Mouse (Mus musculus) telencephalon, adult 2 months (tissue): ENCODE results near the gene Chic2.

Experiments
- DNase-seq: peaks from one replicate; pipeline ENCODE4 v3.0.0-alpha.2; 2011; ENCODE audit warnings: low read depth, low spot score

Gene Chic2

DNA sequence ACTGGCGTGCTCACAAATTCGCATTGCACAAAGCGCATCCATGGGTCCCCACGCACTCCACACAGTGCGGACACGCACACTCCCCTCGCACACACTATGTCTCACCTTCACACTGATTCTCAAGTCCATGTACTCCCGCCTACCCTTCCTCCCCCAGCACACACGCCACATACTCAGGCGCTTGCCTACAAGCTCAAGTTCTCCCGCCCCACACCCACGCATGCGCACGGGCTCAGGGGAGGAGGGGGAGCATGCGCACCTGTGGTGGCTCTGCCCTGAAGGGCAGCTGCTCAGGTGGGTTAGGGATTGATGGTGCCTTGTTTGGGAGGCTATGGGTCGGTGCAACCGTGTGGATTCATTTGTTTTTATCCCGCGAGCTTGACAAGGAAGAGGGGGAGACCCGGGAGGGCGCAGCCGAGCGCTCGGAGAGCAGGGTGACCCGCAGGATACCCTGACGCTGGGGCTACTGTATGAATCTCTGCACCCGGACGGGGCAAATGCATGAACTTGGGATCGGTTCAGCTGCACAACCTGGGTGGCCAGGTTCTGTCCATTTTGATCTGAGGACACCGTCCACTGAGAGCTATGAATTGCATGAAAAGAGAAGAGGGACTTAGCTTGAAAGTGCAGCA, 22.7 kb upstream of the Chic2 start:
- DNase-seq: no peak

DNA sequence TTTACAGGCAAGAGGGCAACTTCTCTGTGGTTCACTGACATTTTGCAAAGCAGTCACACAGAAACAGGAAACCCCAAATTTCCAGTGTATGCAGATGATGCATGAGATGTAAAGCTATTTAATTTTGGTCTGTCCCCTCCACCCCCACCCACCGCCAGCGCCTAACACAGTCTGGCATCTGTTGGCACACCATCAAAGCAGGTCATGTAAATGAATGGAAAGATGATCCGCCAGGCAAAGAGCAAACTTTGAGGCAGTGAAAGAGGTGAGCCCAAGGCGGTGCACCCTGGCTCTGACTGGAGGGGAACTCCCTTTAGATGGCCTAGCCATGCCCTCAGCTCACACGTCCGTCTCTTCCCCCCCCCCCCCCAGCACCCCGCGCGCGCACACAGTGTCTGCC, 22.1 kb upstream of the Chic2 start:
- no peak for DNase-seq

DNA sequence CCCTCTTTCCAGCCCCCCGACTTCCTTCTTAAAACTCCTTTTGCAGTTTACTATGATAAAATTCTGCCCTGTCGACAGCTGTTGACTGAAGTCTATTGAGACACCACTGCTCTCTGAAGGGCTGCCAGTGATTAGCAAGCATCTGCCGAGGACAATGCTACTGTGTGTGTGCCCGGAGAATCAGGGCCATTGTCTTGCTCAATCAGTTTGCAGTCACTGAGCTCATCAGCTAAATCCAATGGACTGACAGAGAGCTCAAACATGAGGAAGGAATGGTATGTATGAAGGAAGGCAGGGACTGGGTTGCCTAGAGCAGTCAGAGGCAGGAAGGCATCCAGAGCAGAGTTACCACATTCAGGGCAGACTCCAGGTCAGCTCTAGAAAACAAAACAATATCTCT, 18.6 kb upstream of the Chic2 start:
- DNase-seq: peak; percentile 24

DNA sequence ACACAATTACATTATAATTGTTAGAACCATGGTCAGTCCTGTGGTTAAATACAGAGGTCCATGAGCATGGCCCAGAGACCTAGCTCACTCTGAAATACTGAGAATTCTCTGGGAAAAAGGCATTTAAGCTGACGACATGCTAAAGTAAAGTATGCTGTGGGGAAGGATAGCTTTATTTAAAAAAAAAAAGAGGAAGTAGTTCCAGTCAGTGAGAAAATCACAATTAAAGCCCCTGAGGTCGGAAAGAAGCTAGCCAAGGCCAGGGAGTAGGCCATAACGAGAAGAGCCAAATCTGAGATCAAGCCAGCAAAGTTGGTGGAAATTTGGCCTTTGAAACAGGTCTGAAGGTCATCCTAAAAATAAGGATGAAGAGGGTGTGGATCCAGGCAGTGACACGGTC, 6.5 kb upstream of the Chic2 start:
- DNase-seq: no peak

DNA sequence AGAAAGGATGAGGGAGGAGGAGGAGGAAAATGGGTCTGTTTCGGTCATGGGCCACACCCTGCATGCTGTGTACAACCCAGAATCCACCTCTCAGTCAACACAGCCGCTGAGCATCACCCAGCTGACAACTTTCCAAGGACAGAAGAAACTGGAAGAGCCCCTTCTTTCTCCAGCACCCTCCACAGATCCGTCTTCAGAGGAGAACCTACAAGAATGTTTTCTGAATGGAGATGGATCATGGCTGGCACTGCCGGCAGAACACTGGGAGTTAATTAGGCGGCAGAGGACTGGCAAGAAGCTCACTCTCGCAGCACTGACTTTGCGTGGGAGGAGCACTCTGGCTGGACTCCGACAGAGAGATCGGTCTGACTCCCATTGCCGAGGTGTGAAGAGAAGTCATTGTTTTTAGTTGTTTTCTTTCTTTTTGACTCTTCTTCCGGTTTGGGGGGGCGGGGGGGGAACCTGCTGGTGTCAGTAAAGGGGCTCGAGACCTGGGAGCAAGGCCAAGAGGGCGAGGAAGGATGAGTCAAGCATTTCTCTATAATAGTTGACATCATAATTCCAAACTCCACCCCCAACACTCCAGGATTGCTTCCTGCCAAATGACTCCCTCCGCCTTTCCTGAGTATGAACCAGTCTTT, 2.2 kb upstream of the Chic2 start:
- peak; percentile 51 for DNase-seq

DNA sequence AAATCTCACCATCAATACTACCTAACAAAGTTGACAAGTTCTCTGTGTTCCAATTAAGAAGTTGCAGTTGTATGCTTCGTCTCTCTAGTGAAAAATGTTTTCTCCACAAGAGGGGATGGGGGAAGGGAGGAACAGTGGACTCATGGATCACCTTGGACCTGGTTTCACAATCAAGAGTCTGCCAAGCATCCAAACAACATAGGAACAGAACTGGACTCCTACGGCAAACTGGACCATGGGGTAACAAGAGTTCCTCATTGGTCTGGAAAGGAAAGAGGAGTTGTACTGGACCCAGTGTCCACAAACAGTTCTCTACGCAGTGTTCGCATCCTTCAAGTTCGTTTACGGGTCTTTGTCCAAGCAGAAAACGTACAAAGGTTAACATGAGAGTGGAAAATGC, 797 bp upstream of the Chic2 start:
- DNase-seq: no peak

DNA sequence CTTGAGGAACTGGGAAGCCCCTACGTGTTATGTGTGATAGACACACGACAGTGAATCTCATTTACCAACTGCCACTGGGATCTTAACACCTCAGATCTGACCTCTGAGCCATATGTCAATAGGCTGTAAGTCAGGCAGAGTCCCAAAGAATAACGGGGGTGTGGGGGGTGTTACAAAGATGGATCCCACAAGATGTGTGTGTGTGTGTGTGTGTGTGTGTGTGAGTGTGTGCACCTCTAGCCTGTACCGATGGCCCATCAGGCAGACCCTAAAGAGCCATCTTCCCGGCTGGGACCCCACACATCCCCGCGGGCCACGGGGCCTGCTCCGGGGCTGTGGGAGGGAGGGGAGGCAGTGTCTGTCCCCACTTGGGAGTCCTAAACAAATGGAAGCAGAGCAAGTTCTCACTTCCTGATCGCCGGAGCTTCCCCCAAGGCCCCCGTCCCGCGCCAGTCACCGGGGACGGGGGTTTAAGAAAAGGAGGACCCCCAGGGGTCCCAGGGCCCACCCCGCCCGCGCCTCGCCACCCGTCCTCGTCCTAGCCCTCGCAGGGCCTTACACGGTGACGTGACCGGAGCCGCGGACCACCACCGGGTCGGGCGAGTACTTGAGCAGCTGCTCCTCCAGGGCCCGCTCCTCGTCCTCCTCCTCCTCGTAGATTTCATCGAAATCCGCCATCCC, 813 bp downstream of the Chic2 start:
- no peak for DNase-seq

DNA sequence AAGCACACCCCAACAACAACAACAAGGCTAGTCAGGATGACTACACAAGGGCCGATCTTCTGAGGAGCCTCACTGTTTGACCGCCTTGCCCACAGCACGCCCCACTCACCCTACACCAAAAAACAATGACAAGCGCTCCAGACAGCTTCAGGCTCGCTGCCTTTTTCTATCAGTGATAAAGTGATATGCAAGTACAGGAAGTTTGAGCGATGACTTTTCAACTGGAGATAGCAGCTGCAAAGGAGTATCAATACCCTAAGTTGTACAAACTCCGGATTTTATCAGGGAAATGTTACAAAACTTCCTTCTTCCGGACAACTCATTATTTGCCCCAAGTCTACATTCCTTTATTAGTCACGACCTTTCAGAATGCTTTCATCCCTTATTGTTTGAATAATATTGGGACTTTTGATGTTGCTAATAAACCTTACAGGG, 1.5 kb downstream of the Chic2 start:
- no peak for DNase-seq

DNA sequence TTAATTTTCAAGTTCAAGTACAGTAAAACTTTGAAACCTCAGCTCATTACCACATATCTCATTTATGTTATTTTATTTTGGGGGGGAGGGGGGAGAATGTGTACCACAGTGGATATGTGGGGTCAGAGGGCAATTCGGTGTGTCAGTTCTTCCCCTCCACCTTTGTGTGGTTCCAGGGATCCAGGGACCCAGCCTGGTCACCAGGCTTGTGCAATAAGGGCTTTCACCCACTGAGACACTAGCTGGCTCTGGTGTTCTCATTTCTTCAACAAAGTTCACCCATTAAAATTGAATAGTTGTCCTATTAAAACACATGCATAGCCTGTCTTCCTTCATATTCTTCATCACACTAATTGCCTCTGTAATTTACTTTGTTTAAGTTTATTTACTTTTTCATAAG, 5.3 kb downstream of the Chic2 start:
- DNase-seq: no peak

DNA sequence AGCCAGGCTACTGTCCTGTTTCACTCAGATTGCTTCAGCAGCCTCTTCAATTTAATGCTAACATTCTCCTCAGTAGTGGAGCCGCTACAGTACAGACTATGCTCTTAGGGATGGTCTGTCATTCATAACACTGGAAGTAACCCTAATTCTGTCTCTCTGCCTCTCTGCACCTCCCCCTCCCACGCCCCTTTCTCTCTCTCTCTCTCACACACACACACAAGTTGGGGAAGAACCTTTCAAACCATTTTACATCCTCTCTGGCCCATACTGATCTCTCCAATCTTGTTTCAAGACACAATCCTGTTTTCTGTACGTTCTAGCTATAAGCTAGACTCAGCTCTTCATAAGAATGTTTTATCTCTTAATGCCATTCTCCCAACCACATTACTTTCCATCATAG, 9.1 kb downstream of the Chic2 start:
- no peak for DNase-seq

DNA sequence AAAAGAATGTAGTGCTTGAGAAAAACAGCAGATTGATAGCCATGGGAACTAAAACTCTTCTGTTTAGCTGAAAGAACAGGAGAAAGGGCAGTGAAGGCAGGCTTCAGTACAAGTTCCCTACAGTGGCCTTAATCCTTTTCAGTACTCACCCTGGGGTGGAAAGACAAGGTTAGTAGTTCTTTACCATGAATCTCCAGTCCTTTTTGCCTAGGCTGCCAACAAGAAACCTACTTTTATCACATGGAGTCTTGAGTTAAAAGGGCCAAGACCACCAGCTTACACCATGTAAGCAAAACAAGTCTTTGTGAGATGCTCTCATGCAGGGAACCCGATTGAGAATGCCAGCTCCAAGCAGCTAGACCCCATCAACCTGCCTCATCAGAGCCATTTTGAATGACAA, 29.8 kb downstream of the Chic2 start:
- no peak for DNase-seq

DNA sequence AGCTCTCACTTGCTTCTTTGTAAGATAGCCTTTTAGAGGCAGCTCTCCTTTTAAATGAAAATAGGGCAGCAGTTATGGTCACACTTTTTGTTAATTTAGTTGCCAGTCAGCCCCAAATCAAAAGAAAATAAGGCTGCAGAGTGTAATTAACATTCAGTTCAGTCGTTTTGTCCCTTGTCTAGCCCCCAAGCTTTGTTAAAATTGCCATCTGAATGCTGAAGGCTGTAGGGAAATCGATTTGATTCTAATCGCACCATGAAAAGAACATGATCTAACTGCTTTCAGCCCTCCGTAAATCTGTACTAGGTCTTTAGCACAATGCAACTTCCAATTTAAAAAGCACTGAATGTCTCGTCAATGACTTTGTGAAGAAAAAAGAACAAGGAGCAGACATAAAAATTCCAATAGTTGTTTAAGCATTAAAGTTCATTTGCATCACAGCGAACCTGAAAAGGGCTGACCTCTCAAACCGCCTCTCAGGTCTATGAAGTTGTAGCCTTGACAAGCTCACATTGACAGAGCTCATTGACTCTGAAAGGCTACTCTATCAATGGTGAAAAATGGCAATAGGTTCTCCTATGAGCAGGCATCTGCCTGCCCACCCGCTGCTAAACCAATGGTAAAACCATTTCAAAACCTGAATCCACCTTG, 31.7 kb downstream of the Chic2 start:
- DNase-seq: no peak

DNA sequence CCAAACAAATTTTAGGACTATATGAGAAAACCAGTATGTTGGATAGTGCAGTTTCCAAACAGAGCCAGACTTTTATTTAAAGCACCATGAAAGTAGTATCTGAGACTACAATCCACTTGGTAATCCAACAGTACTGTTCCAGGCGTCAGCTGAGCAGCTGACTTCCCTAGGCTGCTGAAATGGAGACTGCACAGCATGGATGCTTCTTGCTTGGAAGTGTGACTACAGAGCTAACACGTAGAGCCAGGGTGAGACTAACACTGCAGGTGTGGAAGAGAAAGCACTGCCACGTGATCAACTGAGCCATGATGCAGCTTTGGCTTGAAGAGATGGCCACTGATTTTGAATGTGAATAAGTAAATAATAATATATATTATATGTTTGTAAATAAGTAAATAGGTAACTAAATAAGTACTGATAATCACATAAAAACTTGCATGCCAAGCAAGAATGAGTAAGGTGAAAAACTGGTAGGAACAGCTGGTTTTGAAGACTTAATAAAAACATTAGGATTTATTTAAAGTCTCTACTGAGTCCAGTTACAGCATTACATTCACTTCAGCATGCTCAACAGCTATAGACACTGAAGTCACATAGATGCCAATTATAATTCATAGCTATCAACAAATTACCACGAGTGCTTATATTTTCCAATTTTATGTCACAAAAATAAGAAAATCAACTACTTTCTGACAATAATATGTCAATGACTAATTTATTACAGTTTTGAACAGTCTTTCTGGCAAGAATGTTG, 32.4 kb downstream of the Chic2 start:
- no peak for DNase-seq

DNA sequence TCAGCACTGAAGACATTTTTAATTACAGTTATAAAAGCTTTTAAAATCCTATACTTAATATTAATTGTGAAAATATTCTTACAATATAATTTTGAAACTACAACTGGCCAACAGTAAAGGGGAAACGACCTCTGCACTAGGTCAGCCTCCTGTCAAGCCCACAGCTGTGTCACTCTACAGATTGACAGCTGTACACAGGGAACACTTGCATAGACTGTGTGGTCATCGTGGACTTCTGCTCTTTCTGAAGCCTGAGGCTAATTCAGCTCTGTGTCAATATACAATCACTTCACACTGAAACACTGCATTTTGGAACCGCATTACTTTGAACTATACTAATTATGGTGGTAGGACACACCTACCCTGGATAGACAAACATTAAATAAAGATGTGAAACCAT, 39.8 kb downstream of the Chic2 start:
- DNase-seq: no peak

DNA sequence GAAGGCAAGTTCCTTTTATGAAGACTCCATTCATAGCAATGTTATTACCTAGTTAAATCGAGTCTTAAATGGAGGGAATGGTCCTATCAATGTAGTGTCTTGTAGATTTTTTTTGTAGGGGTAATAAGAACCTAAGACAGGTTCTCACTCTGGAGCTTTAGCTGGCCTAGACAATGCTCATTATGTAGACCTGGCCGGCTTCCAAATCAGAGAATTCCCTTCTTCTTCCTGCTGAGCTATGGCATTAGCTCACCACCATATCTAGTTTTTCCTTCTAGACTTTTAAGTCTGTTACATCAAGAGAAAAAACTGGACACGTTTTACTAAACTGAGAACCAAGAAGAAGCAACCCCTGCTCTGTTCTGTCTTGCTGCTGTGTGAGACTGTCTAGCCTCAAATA, 42.5 kb downstream of the Chic2 start:
- no peak for DNase-seq

DNA sequence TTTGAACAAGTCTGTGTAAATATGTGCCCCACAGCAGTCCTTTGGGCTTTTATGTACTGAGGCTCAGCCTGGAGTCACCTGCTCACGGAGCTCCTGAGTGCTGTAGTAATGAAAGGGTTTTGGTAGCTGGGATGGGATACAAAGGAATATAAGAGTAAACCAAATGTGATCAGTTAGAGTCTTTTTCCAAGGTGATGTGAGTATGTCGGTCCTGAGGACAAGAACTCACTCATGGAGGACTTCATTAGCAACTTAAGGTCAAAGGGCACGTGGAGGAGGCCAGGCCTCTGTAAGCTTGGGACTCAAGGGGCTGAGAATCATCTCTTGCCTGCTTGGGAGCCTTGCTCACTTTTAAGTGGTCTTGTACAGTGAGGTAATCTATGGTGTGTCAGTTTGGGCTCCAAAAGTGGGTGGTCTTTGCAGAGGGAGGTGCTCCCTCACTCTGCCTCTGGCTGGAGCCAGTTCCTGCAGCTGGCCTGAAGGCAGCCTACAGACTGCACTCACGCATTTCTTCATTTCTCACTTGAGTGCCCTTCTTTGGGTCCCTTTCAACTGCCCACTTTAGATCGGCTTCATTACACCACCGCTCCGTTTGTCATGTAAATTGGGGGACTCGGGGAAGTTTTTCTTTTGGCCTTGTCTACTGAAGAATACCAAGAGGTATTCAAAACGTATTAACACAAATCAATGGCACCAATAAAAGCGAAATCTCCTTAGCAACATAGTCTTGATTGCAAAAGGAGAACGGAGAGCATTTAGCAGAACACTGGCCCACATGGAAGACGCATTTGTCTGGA, 45.7 kb downstream of the Chic2 start:
- no peak for DNase-seq

DNA sequence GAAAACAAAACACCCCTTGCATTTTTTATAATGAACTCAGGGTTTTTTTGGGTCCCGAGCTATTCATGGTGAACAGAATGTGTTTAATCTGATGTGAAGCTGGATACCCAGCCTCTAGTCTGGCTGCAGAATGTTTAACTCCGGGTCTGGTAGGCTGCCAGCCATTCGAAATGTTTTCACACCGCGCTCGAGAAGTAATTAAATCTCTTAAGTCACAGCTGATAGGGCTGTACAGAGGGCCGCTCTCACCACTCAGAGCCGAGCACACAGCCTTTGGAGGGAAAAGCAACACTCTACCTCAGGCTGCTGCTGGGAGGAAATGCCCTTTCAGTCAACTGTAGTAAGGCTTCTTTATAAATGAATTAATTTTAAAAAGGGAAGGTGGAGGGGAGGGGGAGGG, 49.6 kb downstream of the Chic2 start:
- no peak for DNase-seq

DNA sequence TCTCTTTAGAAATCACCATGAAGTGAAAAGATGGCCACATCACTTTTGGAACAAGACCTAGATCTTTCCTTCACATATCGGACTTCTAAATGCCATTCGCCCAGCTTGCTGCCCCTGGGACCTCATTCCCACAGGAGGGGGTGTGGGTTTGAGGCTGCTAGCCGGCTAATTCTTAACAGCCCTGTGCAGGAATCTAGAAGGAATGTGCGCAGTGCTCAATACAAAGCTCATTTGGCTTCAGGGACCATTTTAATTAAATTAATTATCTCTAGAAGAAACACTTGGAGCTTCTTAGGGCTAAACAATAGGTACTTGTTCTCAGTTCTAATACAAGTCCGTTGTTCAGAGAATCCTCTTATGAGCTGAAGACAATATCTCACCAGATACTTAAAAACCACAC, 60.5 kb downstream of the Chic2 start:
- DNase-seq: no peak

DNA sequence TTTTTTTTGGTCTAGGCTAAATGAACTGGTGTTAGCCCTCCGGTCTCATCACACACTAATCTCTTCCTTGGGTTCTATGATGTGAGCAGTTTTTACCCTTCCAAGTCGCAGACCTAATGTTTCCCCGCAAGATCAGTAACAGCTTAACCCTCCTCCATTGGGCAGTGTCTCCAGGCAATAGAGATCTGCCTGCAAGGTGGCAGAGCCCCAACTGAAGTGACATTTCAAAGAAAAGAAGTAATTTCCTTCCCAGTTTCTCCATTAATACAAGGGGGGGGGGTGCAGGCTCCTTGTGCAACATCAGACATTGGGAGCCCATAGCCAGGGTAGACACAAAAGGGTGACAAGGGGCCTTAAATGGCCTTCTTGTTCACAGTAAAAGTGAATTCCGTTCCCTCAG, 64.0 kb downstream of the Chic2 start:
- DNase-seq: no peak

DNA sequence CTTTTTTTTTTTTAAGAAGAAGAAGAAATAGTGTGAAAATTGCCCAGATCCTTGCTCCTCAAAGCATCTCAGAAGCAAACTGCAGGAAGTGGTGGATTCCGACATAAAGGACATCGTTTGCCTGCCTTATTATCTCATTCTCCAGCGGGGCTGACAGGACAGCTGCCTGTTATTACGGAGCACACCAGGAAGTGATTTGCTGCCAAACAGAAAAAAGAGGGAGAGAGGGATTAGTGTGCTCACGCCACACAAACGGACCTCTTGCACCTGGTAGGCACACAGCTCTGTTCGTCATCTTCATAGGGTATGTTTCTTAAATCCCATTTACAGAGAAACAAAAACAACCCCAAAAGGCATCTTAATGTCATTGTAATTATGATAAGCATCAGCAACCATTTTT, 64.4 kb downstream of the Chic2 start:
- no peak for DNase-seq

DNA sequence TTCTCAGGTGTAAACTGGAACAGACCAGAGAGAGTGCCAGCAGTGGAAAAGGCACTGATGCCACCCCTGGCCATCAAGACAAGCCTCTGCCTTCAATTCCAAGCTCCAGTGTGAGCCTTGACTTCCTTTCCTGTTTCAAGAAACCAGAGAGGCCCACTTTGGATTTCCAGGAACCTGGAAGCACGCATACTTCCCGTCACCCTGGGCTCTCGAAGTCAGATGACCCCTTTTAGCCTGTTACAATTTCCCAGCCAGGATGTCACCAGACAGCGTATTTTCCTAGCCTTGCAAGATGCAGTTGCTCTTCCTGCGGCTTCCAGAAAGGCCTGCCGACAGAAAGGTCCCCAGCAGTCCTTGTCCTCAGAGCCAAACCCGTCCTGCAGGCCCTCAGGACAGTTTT, 65.0 kb downstream of the Chic2 start:
- no peak for DNase-seq
